Mouse (Mus musculus) urinary bladder, adult 2 months (tissue): ENCODE results near the gene Gpr152. TPM values are rescaled to one million over a fixed set of nuclear protein-coding genes. Genes with fewer than 3 reads are reported as not detected.

Source experiments
- DNase-seq: peaks from one replicate; pipeline ENCODE4 v3.0.0; 2022; ENCODE audit warnings: low spot score
- polyA plus RNA-seq: library from polyadenylated mRNA; depleted of rRNA; stranded (reverse); fragments of >200 nt; gene quantifications from 2 replicates; pipeline ENCODE4 v1.2.3, GENCODE M21; 2012; rRNA removed

Gpr152 gene
- 0.04 and 0.10 TPM in 2 replicates for polyA plus RNA-seq

GRCm38 (mm10) chr19:4139446-4139845 lies at the start of gene Gpr152:
Gene Gpr152 (plus strand): TSS chr19:4139787.
- DNase-seq = no peak

DNA sequence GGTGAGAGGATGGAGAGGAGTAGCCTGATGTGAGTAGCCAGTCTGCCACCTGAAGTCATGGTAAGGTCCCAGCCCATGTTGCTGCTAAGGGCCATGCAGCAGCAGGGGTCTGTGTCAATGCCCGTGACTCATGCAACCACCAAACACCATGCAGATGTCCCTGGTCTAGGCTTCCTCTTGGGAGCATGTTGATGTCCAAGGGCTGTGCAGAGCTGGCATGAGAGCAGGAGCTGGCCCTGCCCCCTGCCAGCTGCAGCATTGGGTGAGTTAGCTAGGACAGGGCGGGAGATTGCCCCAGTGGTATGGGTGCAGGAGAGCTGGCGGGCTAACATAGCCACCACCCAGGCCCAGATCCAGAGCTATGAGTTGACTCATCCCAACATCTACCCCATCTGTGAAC lies 49.1 kb upstream of the Gpr152 start:
- DNase-seq = no peak

- no peak for DNase-seq
These were observed 48.2 kb upstream of the Gpr152 start for GRCm38 (mm10) chr19:4091383-4091782.

DNA sequence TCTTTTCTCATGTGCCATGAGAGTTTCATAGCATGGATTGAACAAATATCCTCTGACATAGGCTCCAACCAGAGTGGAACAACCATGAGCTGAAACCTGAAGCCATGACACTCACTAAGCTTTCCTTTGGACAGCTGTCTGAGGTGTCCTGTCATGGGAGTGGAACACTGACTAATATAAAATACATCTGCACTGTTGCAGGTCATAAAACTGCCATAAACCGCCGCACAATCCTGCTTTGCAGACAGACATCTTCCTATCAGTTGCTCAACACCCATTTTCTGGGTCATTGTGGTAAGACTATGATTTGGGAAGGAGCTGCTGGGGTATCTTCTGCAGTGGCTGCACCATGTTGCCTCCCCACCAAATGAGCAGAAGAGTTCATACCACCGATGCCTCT lies 46.8 kb upstream of the Gpr152 start:
- DNase-seq = no peak

- DNase-seq = no peak
These were observed 45.8 kb upstream of the Gpr152 start for GRCm38 (mm10) chr19:4093772-4094171.

DNA sequence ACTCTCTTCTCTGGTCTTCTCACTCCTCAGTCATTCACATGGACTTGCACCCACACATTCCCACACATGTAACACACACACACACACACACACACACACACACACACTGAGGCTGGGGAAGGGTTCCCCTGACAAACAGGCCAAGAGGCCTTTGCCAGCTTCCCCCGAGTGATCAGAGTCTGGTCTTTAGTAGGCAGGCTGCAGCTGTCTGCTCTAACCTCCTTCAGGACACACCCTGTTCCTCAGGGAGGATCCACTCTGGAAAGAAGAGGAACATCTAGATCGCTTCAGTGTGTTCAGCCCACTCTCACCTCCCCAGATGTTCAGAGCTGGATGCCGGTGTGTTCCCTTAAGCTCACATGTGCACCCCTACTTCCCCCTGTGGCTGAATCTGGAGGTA lies 45.2 kb upstream of the Gpr152 start:
- DNase-seq = no peak

DNA sequence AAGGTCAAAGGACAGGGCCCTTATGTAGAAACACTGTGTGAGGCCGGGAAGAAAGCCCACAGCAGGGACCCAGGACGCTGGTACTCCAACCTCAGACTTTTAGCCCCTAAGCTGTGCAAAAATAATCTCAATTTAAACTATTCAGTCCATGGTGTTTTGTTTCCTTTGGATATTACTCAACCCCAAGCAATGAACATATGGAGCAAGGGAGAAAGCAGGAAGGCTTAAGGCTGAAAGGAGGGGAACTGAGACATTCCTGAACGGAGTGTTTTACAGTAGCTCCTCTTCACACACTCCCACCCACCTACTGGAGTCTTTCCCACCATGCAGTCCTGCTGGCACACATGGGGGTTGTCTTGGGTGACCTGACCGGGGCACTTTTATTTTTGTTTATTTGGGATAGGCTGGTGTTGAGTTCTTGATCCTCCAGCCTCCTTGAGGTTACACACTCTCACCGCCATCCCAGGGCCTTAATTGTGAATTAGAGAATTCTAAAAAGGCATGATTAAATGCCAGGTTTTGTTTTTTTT lies 44.7 kb upstream of the Gpr152 start:
- DNase-seq = no peak

- no peak for DNase-seq
These were observed 43.8 kb upstream of the Gpr152 start for GRCm38 (mm10) chr19:4095802-4096201.

DNA sequence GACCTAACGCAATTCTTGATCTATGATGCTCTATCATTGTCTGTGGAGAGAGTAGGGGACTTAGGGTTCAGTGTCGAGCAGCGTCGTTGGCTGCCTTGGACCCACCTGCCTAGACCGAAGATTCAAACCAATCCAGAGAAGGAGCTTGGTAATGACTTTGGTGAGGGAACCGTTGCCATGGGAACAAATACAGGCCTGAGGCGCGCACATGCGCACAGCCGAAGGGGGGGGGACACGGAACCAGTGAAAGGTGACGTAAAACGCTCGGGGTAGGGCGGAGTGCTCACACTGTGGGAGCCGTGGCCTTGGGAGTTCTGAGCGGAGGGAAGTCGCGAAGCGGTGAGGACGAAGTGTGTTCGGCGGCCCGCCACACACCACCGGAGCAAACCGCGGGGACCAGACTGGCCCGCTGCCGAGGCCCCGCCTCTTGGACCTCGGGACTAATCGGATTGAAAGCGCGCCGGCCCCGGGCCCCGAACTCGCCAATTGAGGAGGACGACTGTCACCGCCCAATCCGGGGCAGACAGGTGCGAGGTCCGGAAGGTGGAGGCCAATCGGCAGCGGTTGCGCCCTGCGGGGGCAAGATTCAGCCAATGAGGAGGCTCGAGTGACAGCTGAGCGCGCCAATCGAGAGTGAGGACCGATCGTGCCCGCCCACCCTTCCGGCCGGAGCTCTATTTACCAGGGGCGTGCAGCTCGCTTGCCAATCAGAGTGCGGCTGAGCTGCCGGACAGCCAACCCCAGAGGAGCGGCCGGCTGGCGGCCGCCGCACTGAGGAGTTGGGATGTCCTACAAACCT lies 42.7 kb upstream of the Gpr152 start, which contains the start of gene Cdk2ap2:
Gene Cdk2ap2 (plus strand): TSS at position 541 of the 799 bp plus-strand sequence.
- DNase-seq = peak; percentile 99

GRCm38 (mm10) chr19:4097441-4097825 lies 42.2 kb upstream of the Gpr152 start:
- no peak for DNase-seq

- DNase-seq = no peak
These were observed 41.2 kb upstream of the Gpr152 start for GRCm38 (mm10) chr19:4098426-4098825.

- peak; percentile 85 for DNase-seq
These were observed 40.5 kb upstream of the Gpr152 start for GRCm38 (mm10) chr19:4099056-4099455.

DNA sequence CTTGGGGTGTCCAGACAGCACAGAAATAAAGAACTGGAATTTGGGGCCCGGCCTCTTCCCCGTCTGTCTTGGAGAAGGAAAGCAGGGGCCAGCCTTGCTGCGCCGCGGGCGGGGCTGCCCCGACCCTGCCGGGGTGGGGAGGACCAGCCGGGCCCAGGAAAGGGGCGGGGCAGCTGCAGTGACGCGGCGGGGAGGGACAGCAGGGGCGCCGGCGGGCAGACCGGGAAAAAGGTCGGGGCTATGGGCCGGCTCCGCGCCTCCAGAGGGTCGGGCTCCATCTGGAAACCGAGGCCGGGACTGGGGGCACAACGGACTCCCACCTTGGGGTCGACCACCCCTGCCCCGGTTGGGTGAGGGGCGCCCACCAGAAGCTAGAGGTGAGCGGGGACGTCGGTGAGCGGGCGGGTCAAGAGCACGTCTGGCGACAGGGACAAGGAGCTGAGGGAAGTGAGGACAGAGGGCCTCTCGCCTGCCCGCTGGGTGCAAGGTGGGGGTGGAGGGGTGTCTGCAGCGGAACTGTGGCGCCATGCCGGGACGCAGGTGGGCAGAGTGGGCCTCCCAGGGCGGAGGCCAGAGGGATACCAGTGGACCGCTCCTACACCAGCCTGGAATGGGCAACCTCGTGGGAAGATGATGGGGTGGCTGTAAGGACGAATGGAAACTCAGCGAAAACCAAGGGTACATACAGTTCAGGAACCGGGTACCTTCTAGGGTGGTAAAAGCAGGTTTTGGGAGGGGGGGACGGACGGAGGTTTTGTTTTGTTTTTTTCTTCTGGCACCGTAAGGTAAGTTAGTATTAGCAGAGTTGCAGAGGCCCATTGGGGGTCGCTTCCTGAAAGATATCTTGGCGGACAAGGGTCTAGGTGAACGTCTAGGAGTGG lies 39.5 kb upstream of the Gpr152 start, which contains the start of gene Pitpnm1:
Gene Pitpnm1 (plus strand): TSS at position 162 of the 881 bp plus-strand sequence.
- peak; percentile 75 for DNase-seq

DNA sequence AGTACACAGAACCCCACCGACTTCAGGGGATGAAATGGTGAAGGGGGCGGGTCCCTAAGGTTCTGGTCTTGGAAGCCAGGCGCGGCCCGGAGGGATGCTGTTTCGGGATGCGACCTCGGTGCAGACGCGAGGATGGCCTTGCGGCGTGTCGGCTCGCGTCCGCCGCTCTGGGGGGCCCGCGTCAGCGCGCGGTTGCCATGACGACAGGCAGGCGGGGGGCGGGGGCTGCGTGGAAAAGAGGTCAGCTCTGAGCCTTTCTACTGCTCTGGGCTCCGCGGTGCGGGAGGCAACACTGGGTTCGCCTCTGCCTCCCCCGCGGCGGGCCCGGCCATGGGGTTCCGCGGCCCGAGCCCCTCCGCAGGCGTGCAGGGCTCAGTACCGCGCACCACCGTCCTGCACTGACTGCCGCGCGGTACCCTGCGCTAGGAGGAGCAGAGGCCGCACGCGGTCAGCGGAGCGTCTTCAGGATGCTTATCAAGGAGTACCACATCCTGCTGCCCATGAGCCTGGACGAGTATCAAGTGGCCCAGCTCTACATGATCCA lies 38.8 kb upstream of the Gpr152 start:
- no peak for DNase-seq

- DNase-seq = no peak
These were observed 38.1 kb upstream of the Gpr152 start for GRCm38 (mm10) chr19:4101466-4101865.

- DNase-seq = no peak
These were observed 37.5 kb upstream of the Gpr152 start for GRCm38 (mm10) chr19:4102049-4102448.

GRCm38 (mm10) chr19:4102626-4103025 lies 37.0 kb upstream of the Gpr152 start:
- DNase-seq = no peak

DNA sequence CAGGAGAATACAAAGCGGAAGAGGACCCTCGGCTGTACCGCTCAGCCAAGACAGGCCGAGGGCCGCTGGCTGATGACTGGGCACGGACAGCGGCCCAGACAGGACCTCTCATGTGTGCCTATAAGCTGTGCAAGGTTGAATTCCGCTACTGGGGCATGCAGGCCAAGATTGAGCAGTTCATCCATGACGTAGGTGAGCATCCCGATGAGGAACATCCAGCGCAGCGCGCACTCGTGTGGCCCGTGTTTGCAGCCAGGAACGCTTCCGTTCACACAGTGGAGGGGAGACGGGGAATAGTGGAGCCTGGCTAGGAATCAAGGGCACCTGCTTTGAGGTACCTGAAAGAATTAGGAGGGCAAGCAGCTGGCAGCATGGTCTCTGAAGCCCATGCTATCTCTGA lies 36.3 kb upstream of the Gpr152 start:
- DNase-seq = no peak

GRCm38 (mm10) chr19:4103792-4104191 lies 35.8 kb upstream of the Gpr152 start:
- no peak for DNase-seq

DNA sequence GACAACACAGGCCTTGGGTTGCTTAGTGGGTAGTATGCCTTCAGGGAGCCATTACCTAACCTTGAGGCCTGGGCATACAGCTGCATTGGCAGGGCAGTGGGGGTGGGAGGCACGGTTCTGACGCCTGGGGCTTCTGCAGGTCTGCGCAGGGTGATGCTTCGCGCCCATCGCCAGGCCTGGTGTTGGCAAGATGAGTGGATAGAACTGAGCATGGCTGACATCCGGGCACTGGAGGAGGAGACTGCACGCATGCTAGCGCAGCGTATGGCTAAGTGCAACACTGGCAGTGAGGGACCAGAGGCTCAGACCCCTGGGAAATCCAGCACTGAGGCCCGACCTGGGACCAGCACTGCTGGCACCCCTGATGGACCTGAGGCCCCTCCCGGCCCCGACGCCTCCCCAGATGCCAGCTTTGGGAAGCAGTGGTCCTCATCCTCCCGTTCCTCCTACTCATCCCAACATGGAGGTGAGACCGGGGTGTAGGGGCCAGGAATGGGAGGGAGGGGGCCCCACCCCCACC lies 34.9 kb upstream of the Gpr152 start:
- DNase-seq = no peak

GRCm38 (mm10) chr19:4106654-4107053 lies 32.9 kb upstream of the Gpr152 start:
- no peak for DNase-seq

GRCm38 (mm10) chr19:4108535-4108934 lies 31.1 kb upstream of the Gpr152 start:
- no peak for DNase-seq
